Mouse (Mus musculus): ENCODE data around the gene Lrrc51.

GRCm38 (mm10) chr7:101969694-101970428 is 36.2 kb upstream of the Lrrc51 start:
- 0 out of 2 replicates have a peak, but pooled peaks have one; percentile 24 for TF ChIP-seq MYC (IDR thresholded peaks at IDR 0.05; ENCODE audit: low read depth, low read length)
- no peak for TF ChIP-seq USF1 (IDR thresholded peaks at IDR 0.05; ENCODE audit: low read depth, low read length)
- peak in 1 of 2 experiments; percentile 63; a peak in 2 of 4 replicates for TF ChIP-seq POLR2A (IDR thresholded peaks at IDR 0.05; ENCODE audit: control insufficient read depth in 1 of 2, insufficient read depth in 1 of 2, low read depth in 1 of 2, low read length in 2 of 2, poor library complexity in 1 of 2)
- TF ChIP-seq ZKSCAN1 (IDR thresholded peaks at IDR 0.05; ENCODE audit: low read depth, low read length): no peak
- no peak for TF ChIP-seq CTCF (IDR thresholded peaks at IDR 0.05 in 2 of 3, conservative IDR thresholded peaks at IDR 0.05 in 1 of 3; ENCODE audit: control insufficient read depth in 1 of 3, insufficient read depth in 1 of 3, low read depth in 2 of 3, low read length in 3 of 3, poor library complexity in 1 of 3, severe bottlenecking in 1 of 3)
- TF ChIP-seq ZC3H11A (IDR thresholded peaks at IDR 0.05; ENCODE audit: low read depth, low read length): no peak
- TF ChIP-seq NRF1 (IDR thresholded peaks at IDR 0.05; ENCODE audit: insufficient read depth, low read depth, low read length, poor library complexity, severe bottlenecking): peak; percentile 46
- no peak for TF ChIP-seq ETS1 (IDR thresholded peaks at IDR 0.05; ENCODE audit: low read depth, low read length)
- no peak for TF ChIP-seq TAL1 (IDR thresholded peaks at IDR 0.05; ENCODE audit: low read length)
- TF ChIP-seq GATA1 (IDR thresholded peaks at IDR 0.05; ENCODE audit: low read depth, low read length): no peak
- peak; percentile 60 for TF ChIP-seq SIN3A (IDR thresholded peaks at IDR 0.05; ENCODE audit: low read length)
